Comparison of ENCODE assay signal across 8 mouse cellular contexts in the genomic region with DNA sequence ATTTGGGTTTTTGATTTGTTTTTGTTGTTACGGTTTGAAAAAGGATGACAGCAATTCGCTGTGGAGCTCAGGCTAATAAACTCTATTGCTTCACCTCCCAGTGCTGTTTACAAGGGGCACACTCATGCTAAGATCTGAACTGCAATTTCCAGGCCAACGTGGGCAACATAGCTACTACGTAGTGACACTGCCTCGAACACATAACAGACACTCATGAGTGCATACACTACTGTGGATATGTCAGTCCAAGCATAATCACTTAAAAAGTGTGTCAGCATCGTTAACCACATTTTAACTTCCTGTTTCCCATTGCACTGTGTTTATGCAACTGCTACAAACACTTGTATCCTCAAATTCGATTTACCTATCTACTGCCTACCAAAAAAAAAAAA. TPM values are rescaled to one million over a fixed set of nuclear protein-coding genes. Genes with fewer than 3 reads are reported as not detected.
DNase-seq lines count a peak whose midpoint lies in the region; ATAC-seq and TF ChIP-seq lines count a peak whose summit lies in the region.

No protein-coding gene starts in this region.

- no peak for TF ChIP-seq POLR2A in liver, adult 2 months (IDR thresholded peaks at IDR 0.05; ENCODE audit: extremely low read depth, insufficient read depth, low read length)

- peak overlapping the region; percentile 27 for H3K4me3 ChIP-seq in liver, adult 2 months (ENCODE audit: insufficient read depth, low read depth, low read length)
- peak overlapping the region; percentile 94 for H3K4me3 ChIP-seq in embryonic facial prominence, embryonic 10.5 days
- peak overlapping the region; percentile 84 for H3K4me3 ChIP-seq in intestine, embryonic 14.5 days (ENCODE audit: low read depth, low read length)

- H3K9ac ChIP-seq in liver, adult 2 months (ENCODE audit: low read depth, low read length) = peak overlapping the region; percentile 28; the same call in 1 of the 2 replicates
- peak overlapping the region; percentile 43; the same call in 1 of the 2 replicates for H3K9ac ChIP-seq in intestine, embryonic 14.5 days (ENCODE audit: low read length)

- intact Hi-C loops in gastrocnemius, postnatal 36 days (cut with DNase I) = no loop called here
- intact Hi-C loops in left cerebral cortex, postnatal 25 days (cut with DNase I) = loop anchor here (1.0 kb wide), 1 partner anchor 27 kb away; no protein-coding TSS in a partner anchor

- 11% methylated on average over 7 of the region's 7 CpGs for WGBS in liver, adult 2 months
- 33% methylated on average over 7 of the region's 7 CpGs for WGBS in embryonic facial prominence, embryonic 10.5 days
- WGBS in intestine, embryonic 14.5 days = 18% methylated on average over 7 of the region's 7 CpGs

- H3K27me3 ChIP-seq in liver, adult 2 months (ENCODE audit: control insufficient read depth, insufficient read depth, low read length) = no peaks in the 10 kb centered on the region
- no peaks in the 10 kb centered on the region for H3K27me3 ChIP-seq in embryonic facial prominence, embryonic 10.5 days (replicated peaks; ENCODE audit: low read depth, poor library complexity, severe bottlenecking)
- H3K27me3 ChIP-seq in intestine, embryonic 14.5 days (replicated peaks; ENCODE audit: control insufficient read depth, insufficient read depth, low read length) = no peaks in the 10 kb centered on the region

- peak overlapping the region; percentile 60 for H3K4me2 ChIP-seq in intestine, embryonic 14.5 days (ENCODE audit: low read length)

- H3K9me3 ChIP-seq in embryonic facial prominence, embryonic 10.5 days = no peaks in the 10 kb centered on the region
- H3K9me3 ChIP-seq in intestine, embryonic 14.5 days (ENCODE audit: control insufficient read depth, low read length) = no peaks in the 10 kb centered on the region

- H3K36me3 ChIP-seq in liver, adult 2 months (ENCODE audit: control insufficient read depth, insufficient read depth, low read length) = peaks cover 5% of the 10 kb centered on the region; the same call in 1 of the 2 replicates
- peaks cover 26% of the 10 kb centered on the region for H3K36me3 ChIP-seq in embryonic facial prominence, embryonic 10.5 days (replicated peaks)
- peaks cover 12% of the 10 kb centered on the region for H3K36me3 ChIP-seq in intestine, embryonic 14.5 days (ENCODE audit: control insufficient read depth, insufficient read depth, low read length)

- H3K4me1 ChIP-seq in liver, adult 2 months (ENCODE audit: control insufficient read depth, insufficient read depth, low read length) = peaks cover 5% of the 10 kb centered on the region
- peaks cover 11% of the 10 kb centered on the region for H3K4me1 ChIP-seq in embryonic facial prominence, embryonic 10.5 days
- peaks cover 11% of the 10 kb centered on the region for H3K4me1 ChIP-seq in intestine, embryonic 14.5 days (replicated peaks; ENCODE audit: control insufficient read depth, insufficient read depth, low read length)

- no peak for TF ChIP-seq CTCF in liver, adult 2 months (IDR thresholded peaks at IDR 0.05; ENCODE audit: low read depth, low read length)

- DNase-seq in liver, adult 2 months (ENCODE audit: extremely low read depth, low read depth, low spot score) = no peak
- DNase-seq in liver = no peak
- DNase-seq in embryonic facial prominence, embryonic 10.5 days (ENCODE audit: low spot score) = no peak
- DNase-seq in intestine, embryonic 14.5 days (ENCODE audit: low spot score) = no peak
- no peak for DNase-seq in frontal cortex, postnatal 10 days (ENCODE audit: low spot score in 2 of 2)
- no peak for DNase-seq in gastrocnemius, postnatal 36 days
- no peak for DNase-seq in left cerebral cortex, postnatal 25 days (ENCODE audit: low spot score in 2 of 2)

- H3K27ac ChIP-seq in liver, adult 2 months (replicated peaks; ENCODE audit: insufficient read depth, low read depth, low read length) = peak overlapping the region; percentile 25
- H3K27ac ChIP-seq in embryonic facial prominence, embryonic 10.5 days (replicated peaks) = peak overlapping the region; percentile 90; the same call in 1 of the 2 replicates
- H3K27ac ChIP-seq in intestine, embryonic 14.5 days (ENCODE audit: low read depth) = peak overlapping the region; percentile 38; the same call in 1 of the 2 replicates

- ATAC-seq in intestine, embryonic 14.5 days (replicated peaks; ENCODE audit: low FRiP score, low TSS enrichment, low read depth) = peak; percentile 61
- peak; percentile 75 for ATAC-seq in monocyte, adult 5-6 weeks (replicated peaks; ENCODE audit: insufficient number of reproducible peaks, low FRiP score, low TSS enrichment, poor library complexity, severe bottlenecking)

- H3K79me2 ChIP-seq in liver, adult 2 months (ENCODE audit: control insufficient read depth, insufficient read depth, low read length) = peaks cover 19% of the 10 kb centered on the region; the same call in 1 of the 2 replicates

RNA-seq across cellular contexts. Expression of gene Psmd4, which starts 0.4 kb away (rescaled TPM):
- 140 and 156 TPM in 2 replicates for total RNA-seq in liver, adult 2 months (2014; rRNA removed)
- 132 and 134 TPM in 2 replicates for polyA plus RNA-seq in liver, adult 2 months (2012; rRNA removed)
- polyA plus RNA-seq in embryonic facial prominence, embryonic 10.5 days (2016; fragmentation: Nextera tagmentation; extraction: Ambion mirVana) = 349 and 357 TPM in 2 replicates
- polyA plus RNA-seq in intestine, embryonic 14.5 days (2014; fragmentation: Nextera tagmentation; extraction: Ambion mirVana) = 237 and 260 TPM in 2 replicates
- 201 to 282 TPM (median 263 TPM) in 3 replicates for total RNA-seq in monocyte, adult 5-6 weeks (2017)
- 100 to 1,000 TPM; 178 to 188 TPM for total RNA-seq in gastrocnemius, postnatal 36 days (2021)
- 100 to 1,000 TPM; 154 to 156 TPM for total RNA-seq in left cerebral cortex, postnatal 25 days (2021)

RNA-seq across cellular contexts. Expression of gene Zfp687, which starts 27.6 kb away (rescaled TPM):
- 2.1 and 3.2 TPM in 2 replicates for total RNA-seq in liver, adult 2 months (2014; rRNA removed)
- 6.8 and 8.8 TPM in 2 replicates for polyA plus RNA-seq in liver, adult 2 months (2012; rRNA removed)
- polyA plus RNA-seq in embryonic facial prominence, embryonic 10.5 days (2016; fragmentation: Nextera tagmentation; extraction: Ambion mirVana) = 34.9 and 36.9 TPM in 2 replicates
- 23.9 and 27.8 TPM in 2 replicates for polyA plus RNA-seq in intestine, embryonic 14.5 days (2014; fragmentation: Nextera tagmentation; extraction: Ambion mirVana)
- total RNA-seq in monocyte, adult 5-6 weeks (2017) = 17.3 to 33.2 TPM (median 29.2 TPM) in 3 replicates
- total RNA-seq in gastrocnemius, postnatal 36 days (2021) = 10 to 100 TPM in 1 of 2 experiments, 1 to 10 TPM in 1; 9.5 to 11.7 TPM
- total RNA-seq in left cerebral cortex, postnatal 25 days (2021) = 10 to 100 TPM; 21.4 to 22.2 TPM

Comparison
In these comparisons a context has a peak if more than half of its experiments do, and no peak if none do; other contexts are left out.
1. H3K27ac ChIP-seq: peak in every context shown above with its lines; median percentile 90 in embryonic facial prominence, embryonic 10.5 days; 38 in intestine, embryonic 14.5 days; 25 in liver, adult 2 months.
2. H3K4me3 ChIP-seq: peak in every context shown above with its lines; median percentile 94 in embryonic facial prominence, embryonic 10.5 days; 84 in intestine, embryonic 14.5 days; 27 in liver, adult 2 months.